Mouse (Mus musculus) CH12F3 (cell line): ENCODE measurements around the gene Uchl4.
"Not testable (repeated sequence)": the region's sequence is repeated elsewhere in the genome, so short reads cannot be mapped to it uniquely, and the experiment has no call there.

ENCODE experiments used
- in situ Hi-C: fragments of 300-500 bp; cut with MboI; formaldehyde crosslinking; loops from 2 replicates; pipeline ENCODE4 v1.14.3; 2020; ENCODE audit warnings: low sequenced_read_pairs

Gene Uchl4

DNA sequence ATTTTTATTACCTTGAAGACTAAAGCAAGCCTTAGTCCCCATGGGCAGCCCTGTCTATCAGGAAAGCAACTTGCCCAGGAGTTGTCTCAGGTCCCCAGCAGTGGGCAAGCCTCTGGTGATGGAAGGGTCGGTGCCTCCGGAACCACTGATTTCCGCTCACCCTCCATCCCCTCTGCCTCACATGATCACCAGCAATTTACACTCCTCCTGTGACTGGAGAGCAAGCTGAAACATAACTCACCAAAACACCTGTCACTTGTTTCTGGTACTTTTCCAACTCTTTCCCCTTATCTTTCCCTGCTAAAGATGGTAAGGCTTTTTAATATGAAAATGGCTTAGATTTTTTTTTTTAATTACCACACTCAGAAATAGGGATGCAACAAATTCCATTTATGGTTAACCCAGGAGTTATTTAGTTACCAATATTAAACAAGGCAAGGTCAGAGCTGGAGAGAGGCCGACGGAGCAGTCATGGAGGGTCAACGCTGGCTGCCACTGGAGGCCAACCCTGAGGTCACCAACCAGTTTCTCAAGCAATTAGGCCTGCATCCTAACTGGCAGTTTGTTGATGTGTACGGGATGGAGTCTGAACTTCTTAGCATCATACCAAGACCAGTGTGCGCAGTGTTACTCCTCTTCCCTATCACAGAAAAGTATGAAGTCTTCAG is at the start of gene Uchl4:
Gene Uchl4 (plus strand): TSS at position 434 of the 668 bp plus-strand sequence.
- in situ Hi-C loops = no loop called here

- in situ Hi-C loops = no loop called here
These were observed 41.1 kb upstream of the Uchl4 start for GRCm38 (mm10) chr9:64193879-64194278.

GRCm38 (mm10) chr9:64195554-64195953 is 39.4 kb upstream of the Uchl4 start:
- in situ Hi-C loops = no loop called here

DNA sequence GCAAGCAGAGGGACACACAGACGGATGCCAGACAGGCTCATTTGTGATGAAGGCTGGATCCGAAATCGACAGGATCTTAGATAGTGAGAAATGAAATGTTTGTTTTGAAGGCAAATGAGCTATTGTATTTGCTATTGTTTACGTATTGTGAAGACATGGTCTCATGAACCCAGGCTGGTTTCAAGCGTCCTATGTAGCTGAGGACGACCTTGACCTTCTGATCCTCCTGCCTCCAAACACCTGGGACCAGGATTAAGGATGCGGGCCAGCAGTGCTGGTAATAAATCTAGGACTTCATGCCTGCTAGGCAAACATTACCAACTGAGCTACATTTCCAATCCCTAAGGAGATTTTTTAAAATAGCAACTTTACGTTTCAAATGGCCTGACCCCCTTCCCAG is 37.5 kb upstream of the Uchl4 start:
- in situ Hi-C loops = no loop called here

GRCm38 (mm10) chr9:64198068-64198762 is 36.8 kb upstream of the Uchl4 start:
- in situ Hi-C loops = no loop called here

DNA sequence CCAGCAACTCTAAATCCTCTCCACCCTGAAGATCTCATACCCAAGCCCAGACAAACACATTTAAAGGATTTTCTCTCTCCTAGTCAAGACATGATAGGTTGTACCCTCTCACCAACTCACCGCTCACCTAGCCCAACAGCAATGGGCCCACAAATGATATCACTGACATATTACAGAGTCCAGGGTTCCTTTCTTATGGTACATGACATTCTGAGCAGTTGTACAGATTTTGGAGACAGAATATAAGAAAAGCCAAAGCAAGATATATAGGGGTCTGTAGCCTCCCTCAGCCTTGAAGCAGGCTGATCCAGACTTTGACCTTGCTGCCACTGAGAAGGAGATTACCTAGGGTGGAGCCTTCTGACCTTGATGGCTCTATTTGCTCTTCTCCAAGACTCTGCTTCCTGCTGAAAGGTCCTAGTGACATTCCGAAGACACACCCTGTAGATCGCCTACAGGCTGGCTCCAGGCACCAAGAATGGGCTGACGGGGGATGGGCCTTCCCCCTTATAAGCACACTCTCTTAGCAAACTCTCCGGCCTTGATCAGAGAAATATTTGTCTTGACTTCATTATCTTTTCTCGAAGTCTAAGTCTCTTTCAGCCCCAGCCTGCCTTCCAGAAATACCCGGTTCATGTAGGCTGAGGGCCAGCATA is 36.1 kb upstream of the Uchl4 start:
- in situ Hi-C loops = not testable (repeated sequence)

DNA sequence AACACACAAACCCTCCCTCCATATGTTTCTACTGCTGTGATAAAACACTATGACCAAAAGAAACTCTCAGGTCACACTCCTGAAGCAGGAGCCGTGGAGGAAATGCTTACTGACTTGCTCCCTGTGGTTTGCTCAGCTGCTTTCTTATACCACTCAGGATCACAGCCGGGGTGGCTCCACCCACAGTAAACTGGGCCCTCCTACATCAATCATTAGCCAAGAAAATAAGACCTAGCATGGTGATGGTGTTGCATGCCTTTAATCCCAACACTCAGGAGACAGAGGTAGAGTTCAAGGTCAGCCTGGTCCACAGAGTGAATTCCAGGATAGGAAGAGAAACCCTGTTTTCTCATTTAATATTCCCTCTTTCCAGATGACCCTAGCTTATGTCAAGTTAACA is 35.1 kb upstream of the Uchl4 start:
- in situ Hi-C loops = no loop called here

GRCm38 (mm10) chr9:64202331-64202730 is 32.7 kb upstream of the Uchl4 start:
- in situ Hi-C loops = no loop called here

DNA sequence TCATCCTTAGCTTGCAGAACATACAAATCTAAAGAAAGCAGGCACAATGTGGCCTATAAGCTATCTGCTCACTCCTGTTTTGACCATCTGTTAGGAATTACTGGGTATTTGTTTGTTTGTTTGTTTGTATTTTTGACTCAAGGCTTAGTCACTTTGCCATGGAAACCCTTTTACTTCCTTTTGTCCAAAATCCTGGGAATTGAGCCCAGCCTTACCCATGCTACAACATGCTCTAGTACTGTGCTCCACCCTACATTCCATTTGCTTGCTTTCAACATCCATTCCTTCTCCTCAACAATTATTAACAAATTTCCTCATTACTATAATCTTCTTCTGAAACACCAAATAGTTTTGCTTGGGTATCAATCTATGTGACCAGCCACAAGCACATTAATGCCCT is 32.1 kb upstream of the Uchl4 start:
- in situ Hi-C loops = no loop called here

DNA sequence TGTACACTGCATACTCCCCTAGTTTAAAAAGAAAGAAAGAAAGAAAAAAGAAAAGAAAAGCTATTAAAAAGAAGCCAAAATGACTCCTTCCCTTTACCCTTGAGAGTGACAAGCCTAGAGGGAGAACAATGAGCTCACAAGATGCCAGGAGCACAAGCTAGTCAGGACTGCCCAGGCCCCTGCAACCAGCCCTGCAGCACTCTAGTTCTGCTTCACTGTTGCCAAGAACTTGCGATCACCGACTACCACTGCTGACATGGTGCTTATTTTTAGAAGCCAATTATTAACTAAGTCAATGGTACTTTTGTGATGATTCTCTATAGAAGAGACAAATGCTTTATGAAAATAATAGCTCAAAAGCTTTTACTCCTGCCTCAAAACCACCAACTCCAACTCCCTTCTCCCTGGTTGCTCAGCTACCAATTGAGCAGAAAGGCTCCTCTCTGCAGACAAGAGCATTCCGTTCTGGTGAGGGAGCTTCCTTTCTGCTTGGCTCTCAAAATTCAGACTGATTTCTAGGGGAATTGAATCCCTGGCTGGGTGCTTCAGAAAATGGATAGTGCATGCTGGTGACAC is 27.4 kb upstream of the Uchl4 start:
- in situ Hi-C loops = no loop called here

- in situ Hi-C loops = no loop called here
These were observed 20.5 kb upstream of the Uchl4 start for GRCm38 (mm10) chr9:64214452-64214851.

GRCm38 (mm10) chr9:64216090-64216489 is 18.9 kb upstream of the Uchl4 start:
- in situ Hi-C loops = no loop called here

- in situ Hi-C loops = no loop called here
These were observed 18.4 kb upstream of the Uchl4 start for GRCm38 (mm10) chr9:64216641-64217040.

DNA sequence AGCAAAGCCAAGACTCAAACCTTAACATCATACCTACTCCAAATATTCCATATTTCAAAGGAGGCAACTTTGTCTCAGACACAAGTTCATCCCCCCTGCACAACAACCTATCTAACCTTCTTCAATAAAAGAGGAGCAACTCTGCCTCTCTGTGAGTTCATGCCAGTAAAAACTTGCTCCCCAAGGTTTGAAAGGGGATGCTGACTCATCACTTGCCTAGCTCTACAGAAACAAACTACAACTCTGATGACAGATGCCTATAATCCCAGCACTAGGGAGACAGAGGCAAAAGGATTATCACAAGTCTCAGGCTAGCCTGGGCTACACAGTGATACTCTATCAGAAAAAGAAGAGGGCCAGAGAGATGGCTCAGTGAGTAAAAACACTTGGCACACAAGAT is 17.1 kb upstream of the Uchl4 start:
- in situ Hi-C loops = no loop called here

DNA sequence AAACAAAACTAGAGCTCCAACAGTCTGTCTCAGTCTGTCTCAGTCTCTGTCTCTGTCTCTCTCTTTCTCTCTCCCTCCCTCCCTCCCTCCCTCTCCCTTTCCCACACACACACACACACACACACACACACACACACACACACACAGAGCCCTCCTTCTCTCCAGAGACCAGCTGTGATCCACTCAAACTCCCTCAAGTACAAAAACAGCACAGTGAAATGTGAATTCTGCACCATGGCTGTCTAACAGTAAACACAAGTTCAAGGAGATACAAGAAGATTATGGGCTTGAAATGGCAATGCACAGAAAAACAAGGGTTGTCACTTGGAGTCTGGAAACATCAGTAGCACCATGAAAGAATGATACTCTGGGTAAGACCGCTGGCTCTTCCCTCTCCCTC is 15.7 kb upstream of the Uchl4 start:
- in situ Hi-C loops = no loop called here

DNA sequence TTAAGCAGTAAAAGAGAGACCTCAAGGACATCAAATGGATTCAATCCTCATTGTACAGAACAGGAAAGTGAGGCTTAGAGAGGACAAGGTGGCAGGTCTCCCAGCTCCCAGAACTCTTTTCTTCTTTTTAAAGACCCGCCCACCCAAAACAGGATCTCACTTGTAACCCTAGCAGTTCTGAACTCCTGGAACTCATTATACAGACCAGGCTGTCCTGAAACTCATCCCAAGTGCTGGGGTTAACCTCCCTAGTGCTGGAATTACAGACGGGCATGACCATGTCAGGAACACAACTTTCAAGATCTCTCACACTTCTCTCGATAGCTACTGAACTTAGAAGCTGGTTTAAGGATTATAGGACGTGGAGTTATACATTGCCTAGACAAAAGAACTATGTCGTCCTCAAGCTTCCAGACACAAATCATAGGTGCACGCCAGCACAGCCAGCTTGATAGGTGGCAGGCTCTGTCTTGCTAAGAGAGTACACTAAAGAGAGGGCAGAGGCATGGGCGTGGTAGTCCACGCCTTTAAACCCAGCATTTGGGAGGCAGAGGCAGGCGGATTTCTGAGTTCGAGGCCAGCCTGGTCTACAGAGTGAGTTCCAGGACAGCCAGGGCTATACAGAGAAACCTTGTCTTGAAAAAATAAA is 15.1 kb upstream of the Uchl4 start:
- in situ Hi-C loops = no loop called here

- in situ Hi-C loops = no loop called here
These were observed 14.4 kb upstream of the Uchl4 start for GRCm38 (mm10) chr9:64220603-64221002.

DNA sequence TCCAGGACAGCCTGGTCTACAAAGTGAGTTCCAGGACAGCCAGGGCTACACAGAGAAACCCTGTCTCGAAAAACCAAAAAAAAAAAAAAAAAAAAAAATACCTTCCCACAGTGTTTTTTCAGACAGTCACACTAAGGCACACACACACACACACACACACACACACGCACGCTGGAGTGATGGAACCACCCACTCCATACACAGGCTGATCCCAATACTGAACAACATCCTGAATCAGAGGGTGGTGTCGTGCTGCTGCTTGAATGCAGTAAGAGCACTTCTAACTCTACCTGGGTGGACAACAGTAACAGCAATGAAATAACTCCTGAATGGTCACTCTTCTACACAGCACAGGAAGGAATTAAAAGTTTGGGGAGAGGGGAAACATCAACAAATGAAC is 13.5 kb upstream of the Uchl4 start:
- in situ Hi-C loops = no loop called here

DNA sequence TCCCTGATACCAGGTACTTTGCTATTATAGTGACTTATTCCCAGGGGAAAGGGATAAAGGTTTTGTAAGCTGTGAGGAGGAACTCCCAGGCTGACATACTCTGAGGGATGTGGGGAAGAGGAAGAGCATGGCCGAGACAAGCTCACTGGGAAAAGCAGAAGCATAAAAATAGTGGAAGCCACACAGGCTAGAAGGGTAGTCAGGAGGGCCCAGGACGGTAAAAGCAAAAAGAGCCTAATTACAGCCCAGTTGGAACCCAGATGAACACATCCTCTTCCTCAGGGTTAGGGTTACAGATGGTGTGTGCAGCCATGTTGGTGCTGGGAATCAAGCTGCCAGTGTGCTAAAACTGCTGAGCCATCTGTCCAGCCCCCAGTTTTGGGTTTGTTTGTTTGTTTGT is 12.9 kb upstream of the Uchl4 start:
- in situ Hi-C loops = no loop called here

- in situ Hi-C loops = no loop called here
These were observed 9.2 kb upstream of the Uchl4 start for GRCm38 (mm10) chr9:64225805-64226204.

GRCm38 (mm10) chr9:64227736-64228135 is 7.3 kb upstream of the Uchl4 start:
- in situ Hi-C loops = no loop called here
